Comparison of ENCODE assay signal across 11 mouse cellular contexts in genomic region chr16:23591119-23592105, GRCm38 (mm10).
"Had no signal": no experiment of that assay in that cellular context is flagged by ENCODE, and none has a peak within 500 bp of the region (broad histone marks: within the 10 kb centered on the region; RNA-seq: fewer than 3 reads in every experiment).

No protein-coding gene starts in this region.

- H3K9me3 ChIP-seq: limb, embryonic 10.5 days; lung, embryonic 15.5 days; midbrain, embryonic 12.5 days had no signal

- H3K4me1 ChIP-seq: limb, embryonic 10.5 days; liver, embryonic 12.5 days; lung, embryonic 15.5 days; midbrain, embryonic 12.5 days had no signal

- H3K27me3 ChIP-seq: liver, embryonic 12.5 days; lung, embryonic 15.5 days; midbrain, embryonic 12.5 days had no signal

- H3K9ac ChIP-seq: liver, embryonic 12.5 days; lung, embryonic 15.5 days; midbrain, embryonic 12.5 days had no signal

- H3K27ac ChIP-seq: layer of hippocampus, adult 2 months; left cerebral cortex, adult 2 months; limb, embryonic 10.5 days; liver, embryonic 12.5 days; lung, embryonic 15.5 days; midbrain, embryonic 12.5 days had no signal

- DNase-seq: kidney, adult 11 months; kidney, postnatal 10 days; kidney, postnatal 4 days; right cerebral cortex, postnatal 14 days; thymus, postnatal 36 days had no signal

- H3K36me3 ChIP-seq: limb, embryonic 10.5 days; liver, embryonic 12.5 days; lung, embryonic 15.5 days; midbrain, embryonic 12.5 days had no signal

- H3K4me2 ChIP-seq: liver, embryonic 12.5 days; lung, embryonic 15.5 days; midbrain, embryonic 12.5 days had no signal

- ATAC-seq: liver, embryonic 12.5 days had no signal

- H3K4me3 ChIP-seq: layer of hippocampus, adult 2 months; left cerebral cortex, adult 2 months; limb, embryonic 10.5 days; liver, embryonic 12.5 days; lung, embryonic 15.5 days; midbrain, embryonic 12.5 days had no signal
